Mouse (Mus musculus): Measurements from ENCODE around the gene Sf3a1.
"Not testable (repeated sequence)": the region's sequence is repeated elsewhere in the genome, so short reads cannot be mapped to it uniquely, and the experiment has no call there.

The Sf3a1 gene

GRCm38 (mm10) chr11:4159808-4160708 is at the start of gene Sf3a1, which contains the start of gene Ccdc157:
TSS of gene Sf3a1 (plus strand) at chr11:4160350.
TSS of gene Ccdc157 (minus strand) at chr11:4160293.
- Histone ChIP-seq H3K4me3 (replicated peaks; ENCODE audit: low read length) (peak within 1 kb of the TSS; percentile 96), H3K27me3 (ENCODE audit: insufficient read depth, low read length) (no peaks in the 10 kb centered on the region), H3K36me3 (ENCODE audit: insufficient read depth, low read length) (peaks cover 42% of the 10 kb centered on the region), H3K4me1 (replicated peaks; ENCODE audit: low read depth, low read length) (peaks cover 51% of the 10 kb centered on the region), H3K9me3 (ENCODE audit: low read length) (no peaks in the 10 kb centered on the region)
- no peak for TF ChIP-seq CTCF (conservative IDR thresholded peaks at IDR 0.05; ENCODE audit: low read length)
- no peak for TF ChIP-seq NANOG (IDR thresholded peaks at IDR 0.05; ENCODE audit: borderline replicate concordance, low read length)
- TF ChIP-seq POU5F1 (IDR thresholded peaks at IDR 0.05; ENCODE audit: borderline replicate concordance, low read length) = no peak

GRCm38 (mm10) chr11:4112033-4112432 is 48.1 kb upstream of the Sf3a1 start:
- Histone ChIP-seq H3K9me3 (ENCODE audit: low read length) (no peaks in the 10 kb centered on the region), H3K36me3 (ENCODE audit: insufficient read depth, low read length) (peaks cover 49% of the 10 kb centered on the region), H3K4me1 (replicated peaks; ENCODE audit: low read depth, low read length) (no peaks in the 10 kb centered on the region), H3K4me3 (replicated peaks; ENCODE audit: low read length) (no peak overlapping the region), H3K27me3 (ENCODE audit: insufficient read depth, low read length) (peaks cover 5% of the 10 kb centered on the region)
- no peak for TF ChIP-seq POU5F1 (IDR thresholded peaks at IDR 0.05; ENCODE audit: borderline replicate concordance, low read length)
- TF ChIP-seq CTCF (conservative IDR thresholded peaks at IDR 0.05; ENCODE audit: low read length) = no peak
- TF ChIP-seq NANOG (IDR thresholded peaks at IDR 0.05; ENCODE audit: borderline replicate concordance, low read length) = no peak

- Histone ChIP-seq H3K9me3 (ENCODE audit: low read length) (no peaks in the 10 kb centered on the region), H3K4me3 (replicated peaks; ENCODE audit: low read length) (no peak overlapping the region), H3K4me1 (replicated peaks; ENCODE audit: low read depth, low read length) (peaks cover 4% of the 10 kb centered on the region), H3K36me3 (ENCODE audit: insufficient read depth, low read length) (peaks cover 41% of the 10 kb centered on the region), H3K27me3 (ENCODE audit: insufficient read depth, low read length) (peaks cover 13% of the 10 kb centered on the region)
- TF ChIP-seq CTCF (conservative IDR thresholded peaks at IDR 0.05; ENCODE audit: low read length) (no peak), NANOG (IDR thresholded peaks at IDR 0.05; ENCODE audit: borderline replicate concordance, low read length) (no peak), POU5F1 (IDR thresholded peaks at IDR 0.05; ENCODE audit: borderline replicate concordance, low read length) (no peak)
Observed at GRCm38 (mm10) chr11:4112861-4113260, 47.3 kb upstream of the Sf3a1 start.

- Histone ChIP-seq H3K4me3 (replicated peaks; ENCODE audit: low read length) (no peak overlapping the region), H3K9me3 (ENCODE audit: low read length) (no peaks in the 10 kb centered on the region), H3K27me3 (ENCODE audit: insufficient read depth, low read length) (peaks cover 19% of the 10 kb centered on the region), H3K36me3 (ENCODE audit: insufficient read depth, low read length) (peaks cover 35% of the 10 kb centered on the region), H3K4me1 (replicated peaks; ENCODE audit: low read depth, low read length) (peaks cover 9% of the 10 kb centered on the region)
- TF ChIP-seq POU5F1 (IDR thresholded peaks at IDR 0.05; ENCODE audit: borderline replicate concordance, low read length) (no peak), CTCF (conservative IDR thresholded peaks at IDR 0.05; ENCODE audit: low read length) (no peak), NANOG (IDR thresholded peaks at IDR 0.05; ENCODE audit: borderline replicate concordance, low read length) (no peak)
Observed at GRCm38 (mm10) chr11:4113496-4113895, 46.7 kb upstream of the Sf3a1 start.

GRCm38 (mm10) chr11:4113970-4114369 is 46.2 kb upstream of the Sf3a1 start:
- H3K9me3 ChIP-seq (ENCODE audit: low read length) = no peaks in the 10 kb centered on the region
- peaks cover 30% of the 10 kb centered on the region for H3K36me3 ChIP-seq (ENCODE audit: insufficient read depth, low read length)
- H3K4me3 ChIP-seq (replicated peaks; ENCODE audit: low read length) = no peak overlapping the region
- peaks cover 12% of the 10 kb centered on the region for H3K4me1 ChIP-seq (replicated peaks; ENCODE audit: low read depth, low read length)
- H3K27me3 ChIP-seq (ENCODE audit: insufficient read depth, low read length) = peaks cover 22% of the 10 kb centered on the region
- TF ChIP-seq CTCF (conservative IDR thresholded peaks at IDR 0.05; ENCODE audit: low read length) = no peak
- TF ChIP-seq NANOG (IDR thresholded peaks at IDR 0.05; ENCODE audit: borderline replicate concordance, low read length) = no peak
- TF ChIP-seq POU5F1 (IDR thresholded peaks at IDR 0.05; ENCODE audit: borderline replicate concordance, low read length) = no peak

GRCm38 (mm10) chr11:4114541-4114940 is 45.6 kb upstream of the Sf3a1 start:
- not testable (repeated sequence) for H3K4me3 ChIP-seq (replicated peaks; ENCODE audit: low read length); H3K9me3 ChIP-seq (ENCODE audit: low read length)
- H3K27me3 ChIP-seq (ENCODE audit: insufficient read depth, low read length) = peaks cover 28% of the 10 kb centered on the region
- H3K36me3 ChIP-seq (ENCODE audit: insufficient read depth, low read length) = peaks cover 25% of the 10 kb centered on the region
- H3K4me1 ChIP-seq (replicated peaks; ENCODE audit: low read depth, low read length) = peaks cover 18% of the 10 kb centered on the region

GRCm38 (mm10) chr11:4115407-4115806 is 44.7 kb upstream of the Sf3a1 start:
- H3K4me3 ChIP-seq (replicated peaks; ENCODE audit: low read length) = no peak overlapping the region
- peaks cover 25% of the 10 kb centered on the region for H3K36me3 ChIP-seq (ENCODE audit: insufficient read depth, low read length)
- no peaks in the 10 kb centered on the region for H3K9me3 ChIP-seq (ENCODE audit: low read length)
- peaks cover 25% of the 10 kb centered on the region for H3K4me1 ChIP-seq (replicated peaks; ENCODE audit: low read depth, low read length)
- TF ChIP-seq NANOG (IDR thresholded peaks at IDR 0.05; ENCODE audit: borderline replicate concordance, low read length) (no peak), CTCF (conservative IDR thresholded peaks at IDR 0.05; ENCODE audit: low read length) (no peak), POU5F1 (IDR thresholded peaks at IDR 0.05; ENCODE audit: borderline replicate concordance, low read length) (no peak)
- peaks cover 34% of the 10 kb centered on the region for H3K27me3 ChIP-seq (ENCODE audit: insufficient read depth, low read length)

- Histone ChIP-seq H3K9me3 (ENCODE audit: low read length) (no peaks in the 10 kb centered on the region), H3K4me3 (replicated peaks; ENCODE audit: low read length) (no peak overlapping the region), H3K27me3 (ENCODE audit: insufficient read depth, low read length) (peaks cover 34% of the 10 kb centered on the region), H3K4me1 (replicated peaks; ENCODE audit: low read depth, low read length) (peaks cover 32% of the 10 kb centered on the region), H3K36me3 (ENCODE audit: insufficient read depth, low read length) (peaks cover 20% of the 10 kb centered on the region)
- TF ChIP-seq NANOG (IDR thresholded peaks at IDR 0.05; ENCODE audit: borderline replicate concordance, low read length) (no peak), POU5F1 (IDR thresholded peaks at IDR 0.05; ENCODE audit: borderline replicate concordance, low read length) (no peak), CTCF (conservative IDR thresholded peaks at IDR 0.05; ENCODE audit: low read length) (no peak)
Observed at GRCm38 (mm10) chr11:4116458-4117141, 43.5 kb upstream of the Sf3a1 start.
